Mouse (Mus musculus): Measurements from ENCODE around the gene Sap30.

DNA sequence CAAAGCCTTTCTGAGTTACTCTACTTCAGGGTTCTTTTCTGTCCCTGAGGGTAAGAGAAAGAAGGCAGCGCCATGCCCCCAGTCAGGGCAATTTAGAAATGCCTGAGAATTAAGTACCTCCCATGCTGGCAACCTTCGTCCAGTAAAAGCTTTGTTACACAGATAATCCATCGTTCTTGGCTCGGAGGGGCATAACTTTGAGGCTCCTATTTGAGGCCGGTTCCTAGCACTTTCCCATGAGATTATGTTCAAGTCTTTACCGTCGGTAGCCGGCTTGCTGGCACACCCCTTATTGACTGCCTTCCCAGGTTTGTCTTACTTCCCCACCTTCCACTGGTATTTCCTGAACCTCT is 10.8 kb upstream of the Sap30 start:
- TF ChIP-seq CTCF (IDR thresholded peaks at IDR 0.05; ENCODE audit: low read depth) (no peak), EP300 (IDR thresholded peaks at IDR 0.05; ENCODE audit: low read depth) (no peak)

Data from heart, postnatal 0 days (tissue).